Mouse (Mus musculus) hindbrain, embryonic 11.5 days (tissue): ENCODE data around the gene Foxn4. TPM values are rescaled to one million over a fixed set of nuclear protein-coding genes. Genes with fewer than 3 reads are reported as not detected.
A peak's percentile ranks its signal among the peaks of the same experiment; 100 is the strongest.

Source experiments
- ATAC-seq: fragments of 200-750 bp; cut with Nextera tagmentation; 2 replicates; pipeline ENCODE4 v1.8.0; 2017; ENCODE audit warnings: mild to moderate bottlenecking, moderate TSS enrichment, moderate library complexity; ENCODE audit not compliant: low FRiP score
- DNase-seq: peaks from one replicate; pipeline ENCODE4 v3.0.0-alpha.2; 2015; ENCODE audit warnings: low spot score
- H3K27ac ChIP-seq: fragments of 300-500 bp; sonication (generic); 2 replicates; pipeline ENCODE4 v1.5.1; 2014; ENCODE audit warnings: mild to moderate bottlenecking, low read depth, low read length
- H3K27me3 ChIP-seq: fragments of 300-500 bp; sonication (generic); 2 replicates; pipeline ENCODE4 v1.6.1; 2014; ENCODE audit warnings: mild to moderate bottlenecking, low read length, moderate library complexity, mixed read lengths; ENCODE audit not compliant: control insufficient read depth, insufficient read depth
- H3K36me3 ChIP-seq: fragments of 300-500 bp; sonication (generic); 2 replicates; pipeline ENCODE4 v1.6.1; 2014; ENCODE audit warnings: mild to moderate bottlenecking, low read length, moderate library complexity, mixed read lengths; ENCODE audit not compliant: control insufficient read depth, insufficient read depth
- H3K4me1 ChIP-seq: fragments of 300-500 bp; sonication (generic); replicated peaks from 2 replicates; pipeline ENCODE4 v1.6.1; 2014; ENCODE audit warnings: low read length, mixed read lengths; ENCODE audit not compliant: control insufficient read depth, insufficient read depth
- H3K4me2 ChIP-seq: fragments of 300-500 bp; sonication (generic); replicated peaks from 2 replicates; pipeline ENCODE4 v1.6.1; 2014; ENCODE audit warnings: mild to moderate bottlenecking, low read depth, low read length
- H3K4me3 ChIP-seq: fragments of 300-500 bp; sonication (generic); 2 replicates; pipeline ENCODE4 v1.5.1; 2014; ENCODE audit warnings: low read depth, low read length
- H3K9ac ChIP-seq: fragments of 300-500 bp; sonication (generic); 2 replicates; pipeline ENCODE4 v1.6.1; 2014; ENCODE audit warnings: low read depth, low read length
- H3K9me3 ChIP-seq: fragments of 300-500 bp; sonication (generic); 2 replicates; pipeline ENCODE4 v1.6.1; 2016; ENCODE audit warnings: low read length; ENCODE audit not compliant: control insufficient read depth
- WGBS: fragments of 180-500 bp; shearing (Covaris S2); extraction: QIAGEN DNeasy Blood & Tissue Kit; methylation state at CpG from one replicate; pipeline ENCODE4 v1.1.7; 2014; 5-methylcytosine and 5-hydroxymethylcytosine counted together
- polyA plus RNA-seq: library from polyadenylated mRNA; unstranded; fragments of >200 nt; fragmentation: Nextera tagmentation; extraction: Ambion mirVana; gene quantifications from 2 replicates; pipeline ENCODE4 v1.2.1, GENCODE M21; 2014

Gene Foxn4
- polyA plus RNA-seq, 1 experiment from 2014 or later, result 3.4 TPM

DNA sequence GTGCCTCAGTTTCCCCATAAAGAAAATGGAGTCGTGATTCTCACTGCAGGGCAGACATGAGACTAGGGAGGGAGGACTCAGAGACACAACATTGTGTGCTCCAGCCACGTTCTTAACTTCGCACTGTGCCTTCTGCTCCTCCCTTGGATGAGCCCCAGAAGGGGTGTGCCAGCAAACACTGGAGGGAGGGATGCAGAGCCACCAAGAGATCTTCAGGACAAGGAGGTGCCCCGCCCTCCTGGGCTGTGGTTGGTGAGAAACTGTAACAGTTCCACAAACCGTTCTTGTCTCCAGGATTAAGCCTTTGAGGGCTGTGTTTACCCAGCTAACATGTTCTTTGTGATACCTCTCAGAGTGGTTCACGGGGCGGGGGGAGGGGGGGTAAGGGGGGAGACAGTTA, 5.0 kb downstream of the Foxn4 start:
- Histone ChIP-seq H3K36me3 (no peaks in the 10 kb centered on the region), H3K4me3 (no peak overlapping the region), H3K27ac (no peak overlapping the region), H3K9ac (no peak overlapping the region), H3K27me3 (peaks cover 62% of the 10 kb centered on the region), H3K9me3 (no peaks in the 10 kb centered on the region), H3K4me1 (no peaks in the 10 kb centered on the region; the same call in 1 of the 2 replicates), H3K4me2 (no peak overlapping the region)
- DNase-seq (no peak), ATAC-seq (no peak)
- WGBS, result 49% methylated on average over 7 of the region's 7 CpGs

DNA sequence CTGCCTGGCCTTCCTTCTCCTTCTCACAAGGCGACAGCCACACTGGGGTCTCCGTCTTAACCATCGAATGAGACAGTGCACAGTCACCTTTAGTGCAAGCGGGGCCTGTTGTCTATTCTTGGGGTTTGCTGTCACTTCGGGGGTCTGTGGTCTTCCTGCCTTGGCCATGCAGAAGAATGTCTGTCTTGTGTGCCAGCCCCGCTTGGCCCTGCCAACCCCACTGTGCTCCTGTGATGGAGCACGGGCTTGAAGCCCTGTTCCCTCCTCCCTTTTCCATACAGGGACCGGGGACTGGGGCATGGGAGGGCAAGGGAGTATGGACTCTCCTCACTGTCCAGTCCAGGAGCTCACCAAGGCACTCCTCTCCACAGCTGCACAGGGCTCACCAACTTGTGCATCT, 8.8 kb downstream of the Foxn4 start:
- ATAC-seq (no peak), DNase-seq (no peak)
- Histone ChIP-seq H3K36me3 (no peaks in the 10 kb centered on the region), H3K9ac (no peak overlapping the region), H3K4me2 (no peak overlapping the region), H3K9me3 (no peaks in the 10 kb centered on the region), H3K4me3 (no peak overlapping the region), H3K27ac (no peak overlapping the region), H3K27me3 (peaks cover 24% of the 10 kb centered on the region), H3K4me1 (no peaks in the 10 kb centered on the region)
- WGBS, result 87% methylated on average over 8 of the region's 8 CpGs

DNA sequence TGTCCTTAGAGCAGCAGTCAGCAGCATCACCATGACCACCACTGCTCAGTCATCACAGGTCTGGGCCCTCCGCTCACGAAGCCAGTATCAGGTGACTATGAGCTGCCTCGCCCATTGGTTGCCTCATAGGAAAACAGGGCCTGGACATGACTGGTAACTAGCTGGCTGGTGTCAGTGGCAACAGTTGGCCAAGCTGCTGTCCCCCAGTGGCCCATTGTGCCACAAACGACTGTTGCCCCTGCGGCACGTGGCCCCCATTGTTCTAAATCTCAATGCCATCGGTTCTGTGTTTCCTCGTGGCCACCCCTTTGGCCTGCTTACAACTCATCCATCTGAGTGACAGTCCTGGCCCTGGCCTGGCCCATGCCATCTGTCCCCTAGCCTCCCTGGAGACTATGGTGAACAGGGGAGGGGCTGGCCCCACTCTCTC, 9.6 kb downstream of the Foxn4 start:
- peaks cover 17% of the 10 kb centered on the region for H3K27me3 ChIP-seq
- no peaks in the 10 kb centered on the region for H3K36me3 ChIP-seq
- no peak overlapping the region for H3K9ac ChIP-seq
- H3K9me3 ChIP-seq, result no peaks in the 10 kb centered on the region
- H3K4me2 ChIP-seq, result no peak overlapping the region
- H3K4me1 ChIP-seq, result no peaks in the 10 kb centered on the region
- 39% methylated on average over 8 of the region's 8 CpGs for WGBS
- H3K4me3 ChIP-seq, result no peak overlapping the region
- H3K27ac ChIP-seq, result no peak overlapping the region
- DNase-seq (peak; percentile 63), ATAC-seq (peak; percentile 92)

DNA sequence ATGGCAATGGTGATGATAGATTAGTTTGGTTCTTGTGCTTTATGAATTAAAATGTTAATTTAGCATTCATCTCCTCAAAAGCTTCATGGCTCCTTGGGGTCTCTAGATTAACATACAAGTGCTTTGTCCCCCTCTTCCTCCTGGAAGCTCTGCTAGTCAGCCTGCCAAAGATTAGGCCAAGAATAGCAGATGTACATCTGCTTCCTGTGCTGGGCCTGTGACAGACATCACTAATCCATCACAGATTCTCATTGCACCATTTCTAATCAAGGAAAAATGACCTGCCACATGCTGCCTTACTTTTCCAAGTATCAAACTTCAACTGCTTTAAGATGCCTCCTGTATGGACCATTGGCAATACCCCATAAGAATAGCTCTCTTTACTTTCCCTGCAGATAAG, 12.1 kb downstream of the Foxn4 start:
- DNase-seq (no peak), ATAC-seq (no peak)
- Histone ChIP-seq H3K36me3 (no peaks in the 10 kb centered on the region), H3K4me3 (no peak overlapping the region), H3K27ac (no peak overlapping the region), H3K9ac (no peak overlapping the region), H3K4me2 (no peak overlapping the region), H3K9me3 (no peaks in the 10 kb centered on the region), H3K4me1 (no peaks in the 10 kb centered on the region; the same call in 1 of the 2 replicates), H3K27me3 (peaks cover 6% of the 10 kb centered on the region)

DNA sequence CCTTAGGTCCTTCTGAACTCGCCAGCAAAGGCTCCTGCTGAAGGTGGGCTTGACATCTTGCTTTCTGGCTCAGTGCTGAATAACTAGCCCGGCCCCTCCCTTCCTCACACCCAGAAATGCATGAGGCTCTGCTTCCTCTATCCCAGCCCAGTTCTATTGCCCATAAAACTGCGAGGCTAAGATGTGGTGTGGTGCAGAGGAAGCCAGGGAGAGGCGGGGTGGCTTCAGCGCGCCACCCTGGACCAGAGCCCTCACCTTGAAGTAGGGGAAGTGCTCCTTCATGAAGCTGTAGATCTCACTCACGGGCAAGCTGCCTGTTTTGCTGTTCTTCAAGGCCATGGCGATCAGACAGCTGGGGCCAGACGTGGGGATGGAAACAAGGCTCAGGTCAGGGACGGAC, 14.1 kb downstream of the Foxn4 start:
- WGBS, result 86% methylated on average over 10 of the region's 10 CpGs
- Histone ChIP-seq H3K4me2 (no peak overlapping the region), H3K9ac (no peak overlapping the region), H3K27ac (no peak overlapping the region), H3K27me3 (no peaks in the 10 kb centered on the region; the same call in none of the 2 replicates), H3K4me3 (no peak overlapping the region), H3K4me1 (no peaks in the 10 kb centered on the region; the same call in 1 of the 2 replicates), H3K36me3 (no peaks in the 10 kb centered on the region), H3K9me3 (no peaks in the 10 kb centered on the region)
- no peak for DNase-seq
- ATAC-seq, result no peak

DNA sequence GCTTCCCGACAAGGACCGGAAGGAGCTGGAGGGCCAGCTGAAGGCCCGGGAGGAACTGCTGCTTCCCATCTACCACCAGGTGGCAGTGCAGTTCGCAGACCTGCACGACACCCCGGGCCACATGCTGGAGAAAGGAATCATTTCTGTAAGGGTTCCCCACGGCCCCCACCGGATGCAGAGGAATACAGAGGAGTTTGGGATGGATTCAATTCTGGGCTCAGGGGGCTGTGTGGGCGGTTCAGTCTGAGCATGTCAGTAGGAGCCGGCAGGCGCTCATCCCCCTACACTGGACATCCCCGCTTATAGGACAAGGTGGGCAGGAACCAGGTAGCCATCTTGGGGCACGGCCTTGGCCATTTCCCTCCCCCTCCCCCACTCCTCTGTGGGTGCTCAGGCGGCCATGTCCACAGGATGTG, 25.4 kb downstream of the Foxn4 start:
- ATAC-seq, result peak; percentile 43; the same call in 1 of the 2 replicates
- 0 out of 2 replicates have a peak overlapping the region, but pooled peaks have one; percentile 27 for H3K9ac ChIP-seq

DNA sequence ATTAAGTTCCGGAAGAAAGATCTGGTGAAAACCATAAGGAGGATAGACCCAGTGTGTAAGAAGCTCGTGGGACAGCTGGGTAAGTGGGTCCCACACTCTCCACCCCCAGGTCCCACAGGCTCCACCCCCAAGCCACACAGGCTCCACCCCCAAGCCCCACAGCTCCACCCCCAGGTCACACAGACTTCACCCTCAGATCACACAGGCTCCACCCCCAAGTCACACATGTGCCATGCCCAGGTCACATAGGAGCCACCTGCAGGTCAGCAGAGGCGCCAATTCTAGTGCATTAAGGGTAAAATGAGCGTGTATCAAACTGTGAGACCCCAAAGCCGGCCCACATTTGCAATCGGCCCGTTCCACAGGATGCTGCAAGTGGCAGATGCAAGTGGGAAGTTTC, 27.1 kb downstream of the Foxn4 start:
- Histone ChIP-seq H3K27me3 (peaks cover 2% of the 10 kb centered on the region; the same call in 1 of the 2 replicates), H3K27ac (no peak overlapping the region), H3K9ac (no peak overlapping the region), H3K36me3 (no peaks in the 10 kb centered on the region), H3K4me3 (no peak overlapping the region), H3K9me3 (no peaks in the 10 kb centered on the region), H3K4me1 (peaks cover 2% of the 10 kb centered on the region; the same call in 1 of the 2 replicates), H3K4me2 (no peak overlapping the region)
- ATAC-seq (no peak), DNase-seq (no peak)
- 75% methylated on average over 7 of the region's 7 CpGs for WGBS

More for the DNA sequence above, 25.4 kb downstream of the Foxn4 start:
- no peak overlapping the region for H3K27ac ChIP-seq
- WGBS, result 17% methylated on average over 14 of the region's 14 CpGs
- no peak overlapping the region for H3K4me3 ChIP-seq
- H3K36me3 ChIP-seq, result no peaks in the 10 kb centered on the region
- DNase-seq, result peak; percentile 90
- H3K4me2 ChIP-seq, result peak overlapping the region; percentile 23; the same call in 1 of the 2 replicates
- peaks cover 2% of the 10 kb centered on the region; the same call in 1 of the 2 replicates for H3K4me1 ChIP-seq
- peaks cover 2% of the 10 kb centered on the region; the same call in 1 of the 2 replicates for H3K27me3 ChIP-seq
- H3K9me3 ChIP-seq, result no peaks in the 10 kb centered on the region

DNA sequence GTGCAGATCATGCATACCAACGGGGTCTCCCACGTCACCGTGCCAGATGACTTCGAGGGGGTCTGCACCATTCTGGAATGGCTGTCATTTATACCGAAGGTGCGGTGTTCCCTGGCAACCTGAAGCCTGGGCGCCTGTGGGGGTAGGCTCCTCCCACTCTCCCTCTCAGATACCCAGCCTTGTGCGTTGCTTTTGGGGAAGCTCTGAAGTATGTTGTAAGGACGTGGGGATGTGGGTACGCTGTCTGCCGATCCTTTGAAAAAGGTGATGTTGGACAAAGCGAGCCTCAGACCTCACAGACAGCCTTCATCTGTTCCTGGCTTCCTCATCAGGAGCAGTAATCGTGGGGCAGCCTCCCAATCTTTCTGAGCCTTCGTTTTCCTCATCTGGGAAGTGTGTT, 33.9 kb downstream of the Foxn4 start:
- 54% methylated on average over 14 of the region's 14 CpGs for WGBS
- Histone ChIP-seq H3K9me3 (no peaks in the 10 kb centered on the region), H3K27ac (no peak overlapping the region), H3K27me3 (no peaks in the 10 kb centered on the region), H3K9ac (no peak overlapping the region), H3K4me2 (no peak overlapping the region), H3K4me3 (no peak overlapping the region), H3K4me1 (no peaks in the 10 kb centered on the region), H3K36me3 (no peaks in the 10 kb centered on the region)
- ATAC-seq (no peak), DNase-seq (no peak)

DNA sequence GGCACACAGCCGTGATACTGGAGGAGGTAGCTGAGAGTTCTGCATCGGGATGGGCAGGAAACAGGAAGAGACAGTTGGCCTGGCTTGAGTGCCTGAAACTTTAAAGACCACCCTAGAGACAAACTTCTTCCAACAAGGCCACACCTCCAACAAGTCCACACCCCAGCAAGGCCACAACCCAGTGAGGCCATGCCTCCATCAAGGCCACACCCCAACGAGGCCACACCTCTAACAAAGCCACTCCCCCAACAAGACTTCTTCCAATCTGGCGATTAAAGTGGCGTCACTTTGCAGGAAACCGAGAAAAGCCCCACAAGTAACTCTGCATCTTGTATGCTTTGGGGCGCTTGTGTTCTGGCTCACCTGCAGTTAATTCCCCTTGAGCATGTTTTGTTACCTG, 34.7 kb downstream of the Foxn4 start:
- H3K4me1 ChIP-seq, result no peaks in the 10 kb centered on the region
- no peak for ATAC-seq
- 35% methylated on average over 7 of the region's 7 CpGs for WGBS

More for the DNA sequence above, 34.7 kb downstream of the Foxn4 start:
- no peak overlapping the region for H3K4me3 ChIP-seq
- H3K9me3 ChIP-seq, result no peaks in the 10 kb centered on the region
- H3K27ac ChIP-seq, result no peak overlapping the region
- H3K4me2 ChIP-seq, result no peak overlapping the region
- H3K36me3 ChIP-seq, result no peaks in the 10 kb centered on the region
- no peak for DNase-seq
- no peak overlapping the region for H3K9ac ChIP-seq
- no peaks in the 10 kb centered on the region for H3K27me3 ChIP-seq
